Mouse (Mus musculus): Measurements from ENCODE around the gene Thumpd2.

GRCm38 (mm10) chr17:81045115-81045514, 19.8 kb downstream of the Thumpd2 start:
- no peak for TF ChIP-seq CTCF (IDR thresholded peaks at IDR 0.05; ENCODE audit: borderline replicate concordance, extremely low read depth, insufficient read depth, insufficient read length)
- no peak for TF ChIP-seq POLR2A (IDR thresholded peaks at IDR 0.05; ENCODE audit: borderline replicate concordance, extremely low read depth, insufficient read depth, insufficient read length, poor library complexity, severe bottlenecking)
